Mouse (Mus musculus): Measurements from ENCODE around the gene Pum2. TPM values are rescaled to one million over a fixed set of nuclear protein-coding genes. Genes with fewer than 3 reads are reported as not detected.

The Pum2 gene
- polyA plus RNA-seq, 1 experiment: 59.1 TPM

- H3K4me1 ChIP-seq (ENCODE audit: control insufficient read depth, insufficient read depth, low read length): no peaks in the 10 kb centered on the region
- TF ChIP-seq POLR2A (IDR thresholded peaks at IDR 0.05; ENCODE audit: borderline replicate concordance, extremely low read depth, low read depth, low read length) (no peak), CTCF (IDR thresholded peaks at IDR 0.05; ENCODE audit: insufficient read depth, low read length) (no peak)
- DNase-seq: no peak
- no peak overlapping the region for H3K4me3 ChIP-seq (replicated peaks; ENCODE audit: extremely low read depth, low read depth, low read length)
- 75% methylated on average over 4 of the region's 4 CpGs for WGBS
These were observed 80.2 kb downstream of the Pum2 start for GRCm38 (mm10) chr12:8754116-8754515.

GRCm38 (mm10) chr12:8758029-8758428 lies 84.1 kb downstream of the Pum2 start:
- DNase-seq: no peak
- WGBS: 98% methylated on average over 3 of the region's 3 CpGs
- no peak overlapping the region for H3K4me3 ChIP-seq (replicated peaks; ENCODE audit: extremely low read depth, low read depth, low read length)
- H3K4me1 ChIP-seq (ENCODE audit: control insufficient read depth, insufficient read depth, low read length): no peaks in the 10 kb centered on the region
- TF ChIP-seq POLR2A (IDR thresholded peaks at IDR 0.05; ENCODE audit: borderline replicate concordance, extremely low read depth, low read depth, low read length) (no peak), CTCF (IDR thresholded peaks at IDR 0.05; ENCODE audit: insufficient read depth, low read length) (no peak)

GRCm38 (mm10) chr12:8759115-8759514 lies 85.2 kb downstream of the Pum2 start:
- 51% methylated on average over 4 of the region's 4 CpGs for WGBS
- TF ChIP-seq CTCF (IDR thresholded peaks at IDR 0.05; ENCODE audit: insufficient read depth, low read length): no peak
- no peak for TF ChIP-seq POLR2A (IDR thresholded peaks at IDR 0.05; ENCODE audit: borderline replicate concordance, extremely low read depth, low read depth, low read length)
- Histone ChIP-seq H3K4me3 (replicated peaks; ENCODE audit: extremely low read depth, low read depth, low read length) (no peak overlapping the region), H3K4me1 (ENCODE audit: control insufficient read depth, insufficient read depth, low read length) (no peaks in the 10 kb centered on the region)
- DNase-seq: no peak

- Histone ChIP-seq H3K4me1 (ENCODE audit: control insufficient read depth, insufficient read depth, low read length) (no peaks in the 10 kb centered on the region), H3K4me3 (replicated peaks; ENCODE audit: extremely low read depth, low read depth, low read length) (no peak overlapping the region)
- WGBS: 88% methylated on average over 6 of the region's 6 CpGs
- DNase-seq: no peak
- TF ChIP-seq CTCF (IDR thresholded peaks at IDR 0.05; ENCODE audit: insufficient read depth, low read length) (no peak), POLR2A (IDR thresholded peaks at IDR 0.05; ENCODE audit: borderline replicate concordance, extremely low read depth, low read depth, low read length) (no peak)
These were observed 85.8 kb downstream of the Pum2 start for GRCm38 (mm10) chr12:8759779-8760178.

GRCm38 (mm10) chr12:8760561-8760960 lies 86.6 kb downstream of the Pum2 start:
- TF ChIP-seq CTCF (IDR thresholded peaks at IDR 0.05; ENCODE audit: insufficient read depth, low read length) (no peak), POLR2A (IDR thresholded peaks at IDR 0.05; ENCODE audit: borderline replicate concordance, extremely low read depth, low read depth, low read length) (no peak)
- no peak for DNase-seq
- WGBS: 73% methylated on average over 6 of the region's 6 CpGs
- Histone ChIP-seq H3K4me3 (replicated peaks; ENCODE audit: extremely low read depth, low read depth, low read length) (no peak overlapping the region), H3K4me1 (ENCODE audit: control insufficient read depth, insufficient read depth, low read length) (no peaks in the 10 kb centered on the region)

- 49% methylated on average over 7 of the region's 7 CpGs for WGBS
These were observed 87.1 kb downstream of the Pum2 start for GRCm38 (mm10) chr12:8761058-8761457.

GRCm38 (mm10) chr12:8762667-8763066 lies 88.7 kb downstream of the Pum2 start:
- Histone ChIP-seq H3K4me3 (replicated peaks; ENCODE audit: extremely low read depth, low read depth, low read length) (no peak overlapping the region), H3K4me1 (ENCODE audit: control insufficient read depth, insufficient read depth, low read length) (no peaks in the 10 kb centered on the region)
- 81% methylated on average over 2 of the region's 2 CpGs for WGBS
- TF ChIP-seq CTCF (IDR thresholded peaks at IDR 0.05; ENCODE audit: insufficient read depth, low read length): peak; percentile 58
- TF ChIP-seq POLR2A (IDR thresholded peaks at IDR 0.05; ENCODE audit: borderline replicate concordance, extremely low read depth, low read depth, low read length): no peak
- no peak for DNase-seq

More at GRCm38 (mm10) chr12:8761058-8761457, 87.1 kb downstream of the Pum2 start:
- DNase-seq: no peak
- TF ChIP-seq CTCF (IDR thresholded peaks at IDR 0.05; ENCODE audit: insufficient read depth, low read length) (no peak), POLR2A (IDR thresholded peaks at IDR 0.05; ENCODE audit: borderline replicate concordance, extremely low read depth, low read depth, low read length) (no peak)
- no peak overlapping the region for H3K4me3 ChIP-seq (replicated peaks; ENCODE audit: extremely low read depth, low read depth, low read length)
- H3K4me1 ChIP-seq (ENCODE audit: control insufficient read depth, insufficient read depth, low read length): no peaks in the 10 kb centered on the region

- DNase-seq: no peak
- WGBS: 52% methylated on average over 15 of the region's 15 CpGs
- Histone ChIP-seq H3K4me3 (replicated peaks; ENCODE audit: extremely low read depth, low read depth, low read length) (no peak overlapping the region), H3K4me1 (ENCODE audit: control insufficient read depth, insufficient read depth, low read length) (no peaks in the 10 kb centered on the region)
- no peak for TF ChIP-seq POLR2A (IDR thresholded peaks at IDR 0.05; ENCODE audit: borderline replicate concordance, extremely low read depth, low read depth, low read length)
- no peak for TF ChIP-seq CTCF (IDR thresholded peaks at IDR 0.05; ENCODE audit: insufficient read depth, low read length)
These were observed 90.4 kb downstream of the Pum2 start for GRCm38 (mm10) chr12:8764221-8764930.

- Histone ChIP-seq H3K4me1 (ENCODE audit: control insufficient read depth, insufficient read depth, low read length) (no peaks in the 10 kb centered on the region), H3K4me3 (replicated peaks; ENCODE audit: extremely low read depth, low read depth, low read length) (peak within 1 kb of the TSS; percentile 78)
- peak; percentile 77; the same call in 1 of the 2 replicates for TF ChIP-seq POLR2A (IDR thresholded peaks at IDR 0.05; ENCODE audit: borderline replicate concordance, extremely low read depth, low read depth, low read length)
- TF ChIP-seq CTCF (IDR thresholded peaks at IDR 0.05; ENCODE audit: insufficient read depth, low read length): peak; percentile 34
- DNase-seq: peak; percentile 84
- under 1% methylated on average over 66 of the region's 67 CpGs for WGBS
These were observed 97.3 kb downstream of the Pum2 start, which contains the start of gene Sdc1 for GRCm38 (mm10) chr12:8770946-8771843. Gene Sdc1 (plus strand): TSS chr12:8771323.

Measured in lung, adult 2 months (tissue).